Mouse (Mus musculus) megakaryocyte progenitor cell, adult 5-6 weeks (primary cell): ENCODE results near the gene Olfr1495. TPM values are rescaled to one million over a fixed set of nuclear protein-coding genes. Genes with fewer than 3 reads are reported as not detected.
"Not testable (repeated sequence)": the region's sequence is repeated elsewhere in the genome, so short reads cannot be mapped to it uniquely, and the experiment has no call there.

ENCODE experiments used
- ATAC-seq: replicated peaks from 2 replicates; pipeline ENCODE4 v1.8.0; 2016; ENCODE audit warnings: mild to moderate bottlenecking, moderate TSS enrichment, inconsistent platforms; ENCODE audit not compliant: poor library complexity
- total RNA-seq, 2 experiments: library from RNA; stranded (forward) in 1 of 2; stranded (reverse) in 1 of 2; fragments of 157-497, 149-512 nt in 1 of 2; fragments of 200-1000 nt in 1 of 2; gene quantifications; 2 replicates each; pipeline versions ENCODE4 v1.2.3 to v1.2.4; 2015 to 2017

Gene Olfr1495
- total RNA-seq (2015) = not detected in 2 replicates
- total RNA-seq (2017) = not detected in 2 replicates

GRCm38 (mm10) chr19:13764306-13764705 is at the start of gene Olfr1495:
Gene Olfr1495, plus strand, starts transcription at chr19:13764606.
- no peak for ATAC-seq

DNA sequence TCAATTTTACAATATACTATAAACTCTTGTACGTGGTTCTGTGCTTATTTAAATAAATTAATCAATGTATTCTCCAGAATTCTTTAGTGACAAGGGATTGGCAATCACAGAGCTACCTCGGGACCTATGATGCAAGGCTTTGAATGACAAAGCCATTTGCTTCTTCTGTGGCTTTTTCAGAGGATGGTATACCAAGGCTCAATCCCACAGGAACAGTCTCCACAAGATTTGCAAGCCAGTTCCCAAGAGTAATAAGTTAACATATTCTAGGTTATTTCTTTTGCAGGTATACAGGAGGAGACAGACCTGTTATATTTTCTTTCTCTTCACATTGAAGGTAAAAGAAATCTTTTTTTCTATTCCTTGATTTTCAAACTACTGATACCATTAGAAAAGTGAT is 41.4 kb upstream of the Olfr1495 start, which contains the start of gene Olfr1493-ps1:
Olfr1493-ps1 (plus strand) TSS at position 301 of the 400 bp plus-strand sequence.
- no peak for ATAC-seq

- no peak for ATAC-seq
Measured at GRCm38 (mm10) chr19:13739428-13739827, 25.0 kb upstream of the Olfr1495 start, which contains the start of gene Olfr1494. Gene Olfr1494, plus strand, starts transcription at chr19:13739728.

DNA sequence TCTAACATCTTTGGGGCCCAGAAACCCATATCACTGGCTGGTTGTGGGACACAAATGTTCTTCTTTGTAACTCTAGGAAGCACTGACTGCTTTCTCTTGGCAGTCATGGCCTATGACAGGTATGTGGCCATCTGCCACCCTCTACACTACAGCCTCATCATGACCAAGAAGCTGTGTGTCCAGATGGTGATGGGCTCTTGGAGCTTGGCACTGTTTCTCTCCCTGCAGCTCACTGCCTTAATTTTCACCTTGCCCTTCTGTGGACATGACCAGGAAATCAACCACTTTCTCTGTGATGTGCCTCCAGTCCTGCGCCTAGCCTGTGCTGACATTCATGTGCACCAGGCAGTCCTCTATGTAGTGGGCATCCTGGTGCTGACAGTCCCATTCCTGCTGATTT is 15.0 kb upstream of the Olfr1495 start:
- ATAC-seq = no peak

GRCm38 (mm10) chr19:13768565-13769276 is 4.3 kb downstream of the Olfr1495 start:
- no peak for ATAC-seq

GRCm38 (mm10) chr19:13777578-13777977 is 13.2 kb downstream of the Olfr1495 start, which contains the start of gene Olfr1496:
Gene Olfr1496, plus strand, starts transcription at chr19:13777878.
- ATAC-seq = no peak

DNA sequence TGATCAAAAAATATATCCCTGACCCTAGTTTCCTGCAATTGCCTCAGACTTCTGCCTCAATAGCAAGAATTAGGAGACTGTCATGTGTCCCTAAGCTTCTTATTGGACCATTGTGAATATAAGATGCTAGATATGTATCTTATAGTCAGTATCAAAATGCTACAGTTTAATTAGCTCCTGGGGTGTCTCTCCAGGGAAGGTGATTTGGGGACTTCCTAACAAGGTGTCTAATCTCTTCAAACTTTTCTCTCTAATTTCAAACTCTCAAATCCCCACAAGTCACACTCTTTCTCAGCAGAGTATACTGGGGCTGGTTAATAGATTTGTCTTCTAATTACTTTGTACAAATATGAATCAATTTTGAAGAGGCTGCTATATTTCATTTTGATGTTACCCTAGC is 33.7 kb downstream of the Olfr1495 start, which contains the start of gene Olfr1497:
Olfr1497 (minus strand) TSS at position 101 of the 400 bp plus-strand sequence.
- ATAC-seq = no peak

DNA sequence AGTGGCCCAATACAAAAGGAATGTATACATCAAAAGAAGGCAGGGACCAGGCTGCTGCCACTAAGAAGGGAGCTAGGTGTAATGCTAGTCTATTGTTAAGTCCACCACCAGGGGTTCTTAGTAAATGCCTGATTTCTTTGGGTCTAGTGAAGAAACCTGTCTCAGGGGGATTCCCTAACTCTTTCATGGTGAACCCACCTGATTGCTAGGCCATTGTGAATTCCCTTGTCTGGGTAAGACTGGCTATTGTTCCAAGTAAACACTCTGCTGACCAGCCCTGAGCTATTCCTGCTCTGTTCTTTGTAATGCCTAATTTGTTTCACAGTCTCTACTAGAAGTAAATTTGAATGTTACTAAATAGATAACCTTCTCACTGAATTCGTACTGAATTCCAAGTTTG is 41.1 kb downstream of the Olfr1495 start:
- ATAC-seq = not testable (repeated sequence)

GRCm38 (mm10) chr19:13812823-13813222 is 48.4 kb downstream of the Olfr1495 start:
- ATAC-seq = 0 out of 2 replicates have a peak, but pooled peaks have one; percentile 39

GRCm38 (mm10) chr19:13818827-13819226 is 54.4 kb downstream of the Olfr1495 start:
- ATAC-seq = 0 out of 2 replicates have a peak, but pooled peaks have one; percentile 39

DNA sequence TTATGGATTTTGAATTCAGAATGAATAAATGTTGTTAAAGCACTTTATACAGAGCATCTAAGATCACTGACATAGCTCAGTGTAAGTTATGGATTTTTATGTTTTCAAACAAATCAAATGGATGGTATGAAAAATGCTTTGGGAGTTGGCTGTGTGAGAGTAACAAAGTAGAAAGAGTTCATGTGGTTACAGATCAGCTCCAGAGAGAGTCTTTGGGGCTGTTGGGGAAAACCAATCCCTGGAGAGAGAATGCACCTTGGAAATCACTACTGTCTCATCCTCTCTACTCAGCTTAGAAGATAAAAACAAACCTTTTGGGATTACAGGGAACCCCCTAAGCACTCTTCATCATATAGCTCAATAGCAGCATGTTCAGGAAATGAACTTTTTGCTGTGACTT is 54.9 kb downstream of the Olfr1495 start, which contains the start of gene Olfr1499:
Olfr1499 (minus strand) TSS at position 101 of the 400 bp plus-strand sequence.
- no peak for ATAC-seq

Other genes starting within 250 kb of the Olfr1495 start
- gene Olfr1480, start 236.7 kb upstream of the Olfr1495 start, total RNA-seq (2015) = not detected in 2 replicates
- not detected in 2 replicates for gene Olfr1480, start 236.7 kb upstream of the Olfr1495 start, total RNA-seq (2017)
- not detected in 2 replicates for gene Olfr1484, start 181.1 kb upstream of the Olfr1495 start, total RNA-seq (2015)
- not detected in 2 replicates for gene Olfr1484, start 181.1 kb upstream of the Olfr1495 start, total RNA-seq (2017)
- gene Olfr1487, start 147.2 kb upstream of the Olfr1495 start, total RNA-seq (2015) = not detected in 2 replicates
- not detected in 2 replicates for gene Olfr1487, start 147.2 kb upstream of the Olfr1495 start, total RNA-seq (2017)
- not detected in 2 replicates for gene Olfr1489, start 133.0 kb upstream of the Olfr1495 start, total RNA-seq (2015)
- gene Olfr1489, start 133.0 kb upstream of the Olfr1495 start, total RNA-seq (2017) = not detected in 2 replicates
- gene Olfr1490, start 113.5 kb upstream of the Olfr1495 start, total RNA-seq (2015) = not detected in 2 replicates
- gene Olfr1490, start 113.5 kb upstream of the Olfr1495 start, total RNA-seq (2017) = not detected in 2 replicates
- not detected in 2 replicates for gene Olfr1491, start 67.3 kb upstream of the Olfr1495 start, total RNA-seq (2015)
- gene Olfr1491, start 67.3 kb upstream of the Olfr1495 start, total RNA-seq (2017) = not detected in 2 replicates
- not detected in 2 replicates for gene Olfr1493-ps1, start 41.3 kb upstream of the Olfr1495 start, total RNA-seq (2015)
- not detected in 2 replicates for gene Olfr1493-ps1, start 41.3 kb upstream of the Olfr1495 start, total RNA-seq (2017)
- not detected in 2 replicates for gene Olfr1494, start 24.9 kb upstream of the Olfr1495 start, total RNA-seq (2015)
- gene Olfr1494, start 24.9 kb upstream of the Olfr1495 start, total RNA-seq (2017) = not detected in 2 replicates
- not detected in 2 replicates for gene Olfr1496, start 13.3 kb downstream of the Olfr1495 start, total RNA-seq (2015)
- gene Olfr1496, start 13.3 kb downstream of the Olfr1495 start, total RNA-seq (2017) = not detected in 2 replicates
- not detected in 2 replicates for gene Olfr1497, start 33.6 kb downstream of the Olfr1495 start, total RNA-seq (2015)
- gene Olfr1497, start 33.6 kb downstream of the Olfr1495 start, total RNA-seq (2017) = not detected in 2 replicates
- not detected in 2 replicates for gene Olfr1499, start 54.8 kb downstream of the Olfr1495 start, total RNA-seq (2015)
- not detected in 2 replicates for gene Olfr1499, start 54.8 kb downstream of the Olfr1495 start, total RNA-seq (2017)
- gene Olfr1500, start 65.9 kb downstream of the Olfr1495 start, total RNA-seq (2015) = not detected in 2 replicates
- not detected in 2 replicates for gene Olfr1500, start 65.9 kb downstream of the Olfr1495 start, total RNA-seq (2017)
- gene Olfr1501, start 86.1 kb downstream of the Olfr1495 start, total RNA-seq (2015) = not detected in 2 replicates
- gene Olfr1501, start 86.1 kb downstream of the Olfr1495 start, total RNA-seq (2017) = not detected in 2 replicates
- gene Olfr1502, start 97.2 kb downstream of the Olfr1495 start, total RNA-seq (2015) = not detected in 2 replicates
- gene Olfr1502, start 97.2 kb downstream of the Olfr1495 start, total RNA-seq (2017) = not detected in 2 replicates
- gene Olfr1504, start 133.3 kb downstream of the Olfr1495 start, total RNA-seq (2015) = not detected in 2 replicates
- gene Olfr1504, start 133.3 kb downstream of the Olfr1495 start, total RNA-seq (2017) = not detected in 2 replicates
- gene Olfr1505, start 148.9 kb downstream of the Olfr1495 start, total RNA-seq (2015) = not detected in 2 replicates
- gene Olfr1505, start 148.9 kb downstream of the Olfr1495 start, total RNA-seq (2017) = not detected in 2 replicates